Mouse (Mus musculus) forebrain, embryonic 15.5 days (tissue): ENCODE data around the gene Prr5l. TPM values are rescaled to one million over a fixed set of nuclear protein-coding genes. Genes with fewer than 3 reads are reported as not detected.

Source experiments
- ATAC-seq: fragments of 200-750 bp; cut with Nextera tagmentation; replicated peaks from 2 replicates; pipeline ENCODE4 v1.8.0; 2017; ENCODE audit warnings: mild to moderate bottlenecking, moderate TSS enrichment, moderate library complexity
- H3K27ac ChIP-seq: fragments of 300-500 bp; sonication (generic); replicated peaks from 2 replicates; pipeline ENCODE4 v1.5.1; 2015; ENCODE audit warnings: mild to moderate bottlenecking, inconsistent platforms
- H3K27me3 ChIP-seq: fragments of 300-500 bp; sonication (generic); 2 replicates; pipeline ENCODE4 v1.6.1; 2015; ENCODE audit warnings: inconsistent platforms
- H3K36me3 ChIP-seq: fragments of 300-500 bp; sonication (generic); 2 replicates; pipeline ENCODE4 v1.6.1; 2015; ENCODE audit warnings: mild to moderate bottlenecking, inconsistent platforms
- H3K4me1 ChIP-seq: fragments of 300-500 bp; sonication (generic); 2 replicates; pipeline ENCODE4 v1.6.1; 2015; ENCODE audit warnings: inconsistent platforms
- H3K4me2 ChIP-seq: fragments of 300-500 bp; sonication (generic); replicated peaks from 2 replicates; pipeline ENCODE4 v1.6.1; 2015; ENCODE audit warnings: mild to moderate bottlenecking, inconsistent platforms
- H3K4me3 ChIP-seq: fragments of 300-500 bp; sonication (generic); 2 replicates; pipeline ENCODE4 v1.5.1; 2015; ENCODE audit warnings: mild to moderate bottlenecking, inconsistent platforms
- H3K9ac ChIP-seq: fragments of 300-500 bp; sonication (generic); replicated peaks from 2 replicates; pipeline ENCODE4 v1.6.1; 2015; ENCODE audit warnings: mild to moderate bottlenecking, inconsistent platforms
- H3K9me3 ChIP-seq: fragments of 300-500 bp; sonication (generic); 2 replicates; pipeline ENCODE4 v1.6.1; 2016; ENCODE audit warnings: inconsistent platforms
- WGBS: fragments of 180-500 bp; shearing (Covaris S2); methylation state at CpG from one replicate; pipeline ENCODE4 v1.1.7; 2015; ENCODE audit warnings: mixed read lengths; 5-methylcytosine and 5-hydroxymethylcytosine counted together
- polyA plus RNA-seq: library from polyadenylated mRNA; unstranded; fragments of >200 nt; fragmentation: Nextera tagmentation; extraction: Ambion mirVana; gene quantifications from 2 replicates; pipeline ENCODE4 v1.2.1, GENCODE M21; 2015

Gene Prr5l
- polyA plus RNA-seq, 1 experiment from 2014 or later = 4.9 TPM

GRCm38 (mm10) chr2:101813581-101814271 is 69.1 kb downstream of the Prr5l start:
- Histone ChIP-seq H3K36me3 (no peaks in the 10 kb centered on the region), H3K4me3 (no peak overlapping the region), H3K4me1 (no peaks in the 10 kb centered on the region), H3K27me3 (no peaks in the 10 kb centered on the region), H3K9ac (no peak overlapping the region), H3K9me3 (no peaks in the 10 kb centered on the region), H3K4me2 (no peak overlapping the region), H3K27ac (no peak overlapping the region)
- no peak for ATAC-seq
- 82% methylated on average over 6 of the region's 6 CpGs for WGBS

GRCm38 (mm10) chr2:101811925-101812324 is 70.9 kb downstream of the Prr5l start:
- no peak for ATAC-seq
- WGBS = 81% methylated on average over 3 of the region's 3 CpGs
- Histone ChIP-seq H3K36me3 (no peaks in the 10 kb centered on the region), H3K27me3 (no peaks in the 10 kb centered on the region), H3K9ac (no peak overlapping the region), H3K27ac (no peak overlapping the region), H3K4me1 (no peaks in the 10 kb centered on the region), H3K4me3 (no peak overlapping the region), H3K4me2 (no peak overlapping the region), H3K9me3 (no peaks in the 10 kb centered on the region)

GRCm38 (mm10) chr2:101810774-101811173 is 72.1 kb downstream of the Prr5l start:
- Histone ChIP-seq H3K9ac (no peak overlapping the region), H3K27ac (no peak overlapping the region), H3K9me3 (no peaks in the 10 kb centered on the region), H3K4me1 (no peaks in the 10 kb centered on the region), H3K27me3 (no peaks in the 10 kb centered on the region), H3K36me3 (no peaks in the 10 kb centered on the region), H3K4me2 (no peak overlapping the region), H3K4me3 (no peak overlapping the region)
- WGBS = 69% methylated on average over 8 of the region's 8 CpGs
- no peak for ATAC-seq

- no peak for ATAC-seq
- Histone ChIP-seq H3K9ac (no peak overlapping the region), H3K36me3 (no peaks in the 10 kb centered on the region), H3K9me3 (no peaks in the 10 kb centered on the region), H3K27ac (no peak overlapping the region), H3K4me1 (no peaks in the 10 kb centered on the region), H3K27me3 (no peaks in the 10 kb centered on the region), H3K4me2 (no peak overlapping the region), H3K4me3 (no peak overlapping the region)
- WGBS = 86% methylated on average over 6 of the region's 6 CpGs
Observed at GRCm38 (mm10) chr2:101809640-101810305, 73.1 kb downstream of the Prr5l start.

- no peak overlapping the region for H3K4me3 ChIP-seq
- H3K4me2 ChIP-seq = no peak overlapping the region
- no peaks in the 10 kb centered on the region for H3K27me3 ChIP-seq
- H3K27ac ChIP-seq = no peak overlapping the region
- WGBS = 81% methylated on average over 5 of the region's 5 CpGs
- ATAC-seq = no peak
- H3K9me3 ChIP-seq = no peaks in the 10 kb centered on the region
- H3K4me1 ChIP-seq = no peaks in the 10 kb centered on the region
- H3K36me3 ChIP-seq = no peaks in the 10 kb centered on the region
- no peak overlapping the region for H3K9ac ChIP-seq
Observed at GRCm38 (mm10) chr2:101807756-101808155, 75.1 kb downstream of the Prr5l start.

- Histone ChIP-seq H3K36me3 (no peaks in the 10 kb centered on the region), H3K9me3 (no peaks in the 10 kb centered on the region), H3K27ac (no peak overlapping the region), H3K9ac (no peak overlapping the region), H3K4me3 (no peak overlapping the region), H3K4me2 (no peak overlapping the region), H3K27me3 (no peaks in the 10 kb centered on the region), H3K4me1 (peaks cover 9% of the 10 kb centered on the region)
- no peak for ATAC-seq
- WGBS = 94% methylated on average over 6 of the region's 6 CpGs
Observed at GRCm38 (mm10) chr2:101802240-101802639, 80.6 kb downstream of the Prr5l start.

GRCm38 (mm10) chr2:101797901-101798250 is 85.0 kb downstream of the Prr5l start:
- Histone ChIP-seq H3K27ac (peak overlapping the region; percentile 29; the same call in 1 of the 2 replicates), H3K36me3 (no peaks in the 10 kb centered on the region), H3K9me3 (no peaks in the 10 kb centered on the region), H3K4me1 (peaks cover 24% of the 10 kb centered on the region), H3K27me3 (peaks cover 6% of the 10 kb centered on the region; the same call in 1 of the 2 replicates), H3K9ac (peak overlapping the region; percentile 44; the same call in 1 of the 2 replicates), H3K4me2 (peak overlapping the region; percentile 66), H3K4me3 (peak overlapping the region; percentile 47)
- no peak for ATAC-seq
- WGBS = 1% methylated on average over 19 of the region's 19 CpGs

GRCm38 (mm10) chr2:101797166-101797900 is 85.5 kb downstream of the Prr5l start:
- H3K9me3 ChIP-seq = no peaks in the 10 kb centered on the region
- peaks cover 6% of the 10 kb centered on the region; the same call in 1 of the 2 replicates for H3K27me3 ChIP-seq
- H3K4me3 ChIP-seq = peak overlapping the region; percentile 47
- H3K27ac ChIP-seq = peak overlapping the region; percentile 29
- peak overlapping the region; percentile 44 for H3K9ac ChIP-seq
- no peaks in the 10 kb centered on the region for H3K36me3 ChIP-seq
- WGBS = under 1% methylated on average over 49 of the region's 49 CpGs
- peak; percentile 65 for ATAC-seq
- H3K4me2 ChIP-seq = peak overlapping the region; percentile 66
- H3K4me1 ChIP-seq = peaks cover 29% of the 10 kb centered on the region

GRCm38 (mm10) chr2:101796287-101797115 is 86.3 kb downstream of the Prr5l start:
- H3K27ac ChIP-seq = peak overlapping the region; percentile 29
- WGBS = 1% methylated on average over 55 of the region's 55 CpGs

GRCm38 (mm10) chr2:101792130-101792529 is 90.7 kb downstream of the Prr5l start:
- Histone ChIP-seq H3K4me2 (no peak overlapping the region), H3K4me3 (no peak overlapping the region), H3K27me3 (peaks cover 6% of the 10 kb centered on the region; the same call in 1 of the 2 replicates), H3K9me3 (no peaks in the 10 kb centered on the region), H3K36me3 (no peaks in the 10 kb centered on the region), H3K9ac (no peak overlapping the region), H3K27ac (no peak overlapping the region), H3K4me1 (peaks cover 22% of the 10 kb centered on the region)
- WGBS = 78% methylated on average over 4 of the region's 4 CpGs
- ATAC-seq = no peak

More at GRCm38 (mm10) chr2:101796287-101797115, 86.3 kb downstream of the Prr5l start:
- peak; percentile 78 for ATAC-seq
- Histone ChIP-seq H3K27me3 (peaks cover 6% of the 10 kb centered on the region; the same call in 1 of the 2 replicates), H3K9ac (peak overlapping the region; percentile 44), H3K9me3 (no peaks in the 10 kb centered on the region), H3K4me2 (peak overlapping the region; percentile 66), H3K36me3 (no peaks in the 10 kb centered on the region), H3K4me3 (peak overlapping the region; percentile 47), H3K4me1 (peaks cover 32% of the 10 kb centered on the region)

- Histone ChIP-seq H3K27ac (no peak overlapping the region), H3K4me3 (no peak overlapping the region), H3K36me3 (no peaks in the 10 kb centered on the region), H3K27me3 (no peaks in the 10 kb centered on the region), H3K9me3 (no peaks in the 10 kb centered on the region), H3K4me1 (no peaks in the 10 kb centered on the region), H3K4me2 (no peak overlapping the region), H3K9ac (no peak overlapping the region)
- WGBS = 42% methylated on average over 5 of the region's 5 CpGs
- no peak for ATAC-seq
Observed at GRCm38 (mm10) chr2:101783255-101783654, 99.6 kb downstream of the Prr5l start.
